Mouse (Mus musculus) retina, postnatal 1 day (tissue): ENCODE measurements around the gene Mrtfb.

Experiments
- DNase-seq: peaks from one replicate; pipeline ENCODE4 v3.0.0-alpha.2; 2012

Mrtfb gene

GRCm38 (mm10) chr16:13409530-13410163 is 153.4 kb downstream of the Mrtfb start:
- DNase-seq, result peak; percentile 77

GRCm38 (mm10) chr16:13410760-13411159 is 154.5 kb downstream of the Mrtfb start:
- no peak for DNase-seq

GRCm38 (mm10) chr16:13411531-13411930 is 155.2 kb downstream of the Mrtfb start:
- no peak for DNase-seq

- no peak for DNase-seq
Measured at GRCm38 (mm10) chr16:13414566-13414965, 158.3 kb downstream of the Mrtfb start.

GRCm38 (mm10) chr16:13414972-13415371 is 158.7 kb downstream of the Mrtfb start:
- DNase-seq, result no peak

- DNase-seq, result no peak
Measured at GRCm38 (mm10) chr16:13415465-13415864, 159.2 kb downstream of the Mrtfb start.

- no peak for DNase-seq
Measured at GRCm38 (mm10) chr16:13416465-13416864, 160.2 kb downstream of the Mrtfb start.

- DNase-seq, result no peak
Measured at GRCm38 (mm10) chr16:13417904-13418303, 161.6 kb downstream of the Mrtfb start.

GRCm38 (mm10) chr16:13419752-13420151 is 163.5 kb downstream of the Mrtfb start:
- DNase-seq, result no peak

GRCm38 (mm10) chr16:13422522-13422921 is 166.2 kb downstream of the Mrtfb start:
- DNase-seq, result no peak

GRCm38 (mm10) chr16:13423587-13424355 is 167.5 kb downstream of the Mrtfb start:
- DNase-seq, result no peak

- no peak for DNase-seq
Measured at GRCm38 (mm10) chr16:13425804-13426203, 169.5 kb downstream of the Mrtfb start.

- DNase-seq, result no peak
Measured at GRCm38 (mm10) chr16:13426831-13427589, 170.7 kb downstream of the Mrtfb start.

GRCm38 (mm10) chr16:13428077-13428476 is 171.8 kb downstream of the Mrtfb start:
- no peak for DNase-seq

- DNase-seq, result no peak
Measured at GRCm38 (mm10) chr16:13428806-13429205, 172.5 kb downstream of the Mrtfb start.

GRCm38 (mm10) chr16:13429921-13430606 is 173.8 kb downstream of the Mrtfb start:
- no peak for DNase-seq

GRCm38 (mm10) chr16:13430940-13431339 is 174.7 kb downstream of the Mrtfb start:
- DNase-seq, result no peak

GRCm38 (mm10) chr16:13435627-13436026 is 179.3 kb downstream of the Mrtfb start:
- DNase-seq, result no peak

- peak; percentile 97 for DNase-seq
Measured at GRCm38 (mm10) chr16:13437037-13437769, 180.9 kb downstream of the Mrtfb start.

GRCm38 (mm10) chr16:13437770-13438372 is 181.6 kb downstream of the Mrtfb start:
- peak; percentile 85 for DNase-seq

GRCm38 (mm10) chr16:13440468-13440867 is 184.2 kb downstream of the Mrtfb start:
- peak; percentile 50 for DNase-seq

GRCm38 (mm10) chr16:13443764-13444163 is 187.5 kb downstream of the Mrtfb start:
- DNase-seq, result no peak
